Mouse (Mus musculus) left cerebral cortex, adult 18-20 months (tissue): Measurements from ENCODE around the gene Mvb12b. TPM values are rescaled to one million over a fixed set of nuclear protein-coding genes. Genes with fewer than 3 reads are reported as not detected.
A peak's percentile ranks its signal among the peaks of the same experiment; 100 is the strongest.
"Not testable (repeated sequence)": the region's sequence is repeated elsewhere in the genome, so short reads cannot be mapped to it uniquely, and the experiment has no call there.

Experiments used
- DNase-seq, 2 experiments: peaks; one replicate each; pipeline ENCODE4 v3.0.0; 2021 to 2022; ENCODE audit warnings: low spot score in 2 of 2, mixed read lengths in 1 of 2
- long read RNA-seq, 2 experiments: library from polyadenylated mRNA; stranded (forward); transcript quantifications; one replicate each; pipeline ENCODE4 v2.0.0; 2021
- total RNA-seq, 2 experiments: library from RNA; stranded (reverse); gene quantifications; 2 replicates each; pipeline ENCODE4 v1.2.3; 2021

Mvb12b gene
- 10 to 100 TPM; 72.1 to 75.2 TPM for total RNA-seq
- long read RNA-seq, experiment 1, full-length matches to known transcripts: 2 of 11 reads
- long read RNA-seq, experiment 1, partial matches to known transcripts: 0 of 11 reads
- long read RNA-seq, experiment 1, other reads (novel, unspliced or antisense): 9 of 11 reads
- long read RNA-seq, experiment 2, partial matches to known transcripts: 1 of 5 reads
- long read RNA-seq, experiment 2, other reads (novel, unspliced or antisense): 3 of 5 reads

- peak; percentile 43 to 68 for DNase-seq
Observed at GRCm38 (mm10) chr2:33887328-33888099, at the start of gene Mvb12b. Mvb12b (minus strand) TSS chr2:33887946.

- DNase-seq: peak; percentile 17 to 35
Observed at GRCm38 (mm10) chr2:33935756-33936155, 48.0 kb upstream of the Mvb12b start.

- no peak for DNase-seq
Observed at GRCm38 (mm10) chr2:33933606-33934510, 46.1 kb upstream of the Mvb12b start.

- no peak for DNase-seq
Observed at GRCm38 (mm10) chr2:33931161-33931560, 43.4 kb upstream of the Mvb12b start.

GRCm38 (mm10) chr2:33925288-33925687 lies 37.5 kb upstream of the Mvb12b start:
- no peak for DNase-seq

- no peak for DNase-seq
Observed at GRCm38 (mm10) chr2:33923482-33923881, 35.7 kb upstream of the Mvb12b start.

- no peak for DNase-seq
Observed at GRCm38 (mm10) chr2:33922466-33922865, 34.7 kb upstream of the Mvb12b start.

GRCm38 (mm10) chr2:33919934-33920615 lies 32.3 kb upstream of the Mvb12b start:
- no peak for DNase-seq

GRCm38 (mm10) chr2:33918824-33919223 lies 31.1 kb upstream of the Mvb12b start:
- no peak for DNase-seq

GRCm38 (mm10) chr2:33918318-33918717 lies 30.6 kb upstream of the Mvb12b start:
- peak in 1 of 2 experiments; percentile 18 for DNase-seq

GRCm38 (mm10) chr2:33916603-33917002 lies 28.9 kb upstream of the Mvb12b start:
- DNase-seq: peak; percentile 7 to 11

- DNase-seq: no peak
Observed at GRCm38 (mm10) chr2:33914998-33915397, 27.3 kb upstream of the Mvb12b start.

GRCm38 (mm10) chr2:33914334-33914733 lies 26.6 kb upstream of the Mvb12b start:
- no peak for DNase-seq

GRCm38 (mm10) chr2:33913598-33913997 lies 25.9 kb upstream of the Mvb12b start:
- not testable (repeated sequence) for DNase-seq

- no peak for DNase-seq
Observed at GRCm38 (mm10) chr2:33912741-33913140, 25.0 kb upstream of the Mvb12b start.

GRCm38 (mm10) chr2:33908374-33908773 lies 20.6 kb upstream of the Mvb12b start:
- no peak for DNase-seq

- DNase-seq: no peak
Observed at GRCm38 (mm10) chr2:33907174-33907573, 19.4 kb upstream of the Mvb12b start.

GRCm38 (mm10) chr2:33895829-33896228 lies 8.1 kb upstream of the Mvb12b start:
- no peak for DNase-seq

- no peak for DNase-seq
Observed at GRCm38 (mm10) chr2:33893151-33893550, 5.4 kb upstream of the Mvb12b start.

GRCm38 (mm10) chr2:33892354-33892753 lies 4.6 kb upstream of the Mvb12b start:
- DNase-seq: peak; percentile 26 to 49

GRCm38 (mm10) chr2:33888100-33888385 lies 297 bp upstream of the Mvb12b start:
- no peak for DNase-seq
